Mouse (Mus musculus) yolk sac, embryonic 10.5 days (tissue): ENCODE results near the gene Dmc1.

Experiments used
- DNase-seq: peaks from one replicate; pipeline ENCODE4 v3.0.0-alpha.2; 2017; ENCODE audit warnings: low spot score

Gene Dmc1

DNA sequence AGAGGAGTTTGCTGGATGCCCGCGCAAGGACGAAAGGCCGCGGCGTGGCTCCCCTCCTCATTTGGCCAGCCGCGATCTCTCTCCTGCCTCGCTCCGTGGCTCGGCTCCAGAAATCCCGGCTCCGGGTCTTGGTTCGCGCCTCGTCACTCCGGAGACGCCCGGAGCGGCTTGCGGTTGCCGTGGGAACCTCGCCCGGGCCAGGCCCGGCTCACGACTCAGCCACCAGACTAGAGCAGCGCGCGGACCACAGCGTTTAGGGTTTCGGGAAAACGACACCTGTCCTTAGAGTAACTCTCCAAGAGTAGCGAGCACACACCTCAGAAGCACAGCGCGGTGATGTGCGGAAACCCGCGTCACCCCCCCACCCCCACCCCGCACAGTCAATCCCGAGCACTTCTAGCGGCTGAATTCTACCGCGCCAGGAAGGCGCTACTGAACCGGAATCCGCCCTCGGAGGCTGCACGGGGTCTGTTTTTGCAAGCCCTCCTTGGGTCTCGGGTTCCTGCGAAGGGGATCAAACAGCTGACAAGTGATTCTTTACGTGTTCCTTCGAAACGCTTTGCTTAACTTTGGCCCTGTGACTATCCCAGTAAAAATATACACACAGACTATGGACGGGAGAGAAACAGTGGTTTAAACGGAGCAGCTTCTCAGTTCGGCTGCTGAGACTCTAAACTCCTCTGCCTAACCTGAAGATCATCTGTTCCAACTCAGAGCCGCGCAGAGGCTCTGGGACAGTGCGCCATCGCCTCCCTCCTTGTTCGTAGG lies 93.2 kb downstream of the Dmc1 start:
- DNase-seq = peak; percentile 56
